Mouse (Mus musculus) induced T-regulatory cell, adult 2 months (primary cell): ENCODE data around the gene Ifngr1.
A peak's percentile ranks its signal among the peaks of the same experiment; 100 is the strongest.

Source experiments
- DNase-seq: peaks from one replicate; pipeline ENCODE4 v3.0.0-alpha.2; 2012; ENCODE audit warnings: low read depth

Gene Ifngr1

DNA sequence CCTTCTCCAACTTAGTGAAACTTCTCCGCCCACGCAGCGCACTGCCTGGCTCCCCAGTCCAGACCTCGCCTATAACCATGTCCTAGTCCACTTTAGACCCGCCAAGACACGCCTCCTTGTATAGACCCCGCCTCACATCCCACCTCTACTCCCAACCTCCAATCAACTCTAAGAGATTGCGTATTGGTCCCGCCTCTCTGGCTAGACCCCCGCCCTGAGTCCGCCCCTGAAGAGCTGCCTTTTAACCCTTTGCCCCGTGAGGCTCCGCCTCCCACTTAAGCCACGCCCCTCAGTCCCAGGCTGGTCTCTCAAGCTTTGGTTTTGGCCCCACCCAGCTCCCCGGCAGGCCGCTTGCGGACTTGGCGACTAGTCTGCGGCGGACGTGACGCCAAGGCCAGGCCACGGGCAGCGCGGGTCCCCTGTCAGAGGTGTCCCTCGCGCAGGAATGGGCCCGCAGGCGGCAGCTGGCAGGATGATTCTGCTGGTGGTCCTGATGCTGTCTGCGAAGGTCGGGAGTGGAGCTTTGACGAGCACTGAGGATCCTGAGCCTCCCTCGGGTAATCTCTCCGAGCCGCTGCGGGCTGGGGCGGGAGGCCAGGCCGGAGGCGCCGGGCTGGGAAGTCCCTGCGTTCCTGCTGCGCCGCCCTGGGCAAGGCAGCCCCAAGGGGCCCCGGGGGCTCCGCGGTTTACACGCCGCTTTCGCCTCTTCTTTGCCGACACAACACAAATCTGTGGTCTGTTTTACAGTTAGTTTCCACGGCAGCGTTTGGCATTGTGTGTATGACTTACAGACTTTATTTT is at the start of gene Ifngr1:
TSS of gene Ifngr1 (plus strand) at position 309 of the 801 bp plus-strand sequence.
- peak; percentile 100 for DNase-seq

DNA sequence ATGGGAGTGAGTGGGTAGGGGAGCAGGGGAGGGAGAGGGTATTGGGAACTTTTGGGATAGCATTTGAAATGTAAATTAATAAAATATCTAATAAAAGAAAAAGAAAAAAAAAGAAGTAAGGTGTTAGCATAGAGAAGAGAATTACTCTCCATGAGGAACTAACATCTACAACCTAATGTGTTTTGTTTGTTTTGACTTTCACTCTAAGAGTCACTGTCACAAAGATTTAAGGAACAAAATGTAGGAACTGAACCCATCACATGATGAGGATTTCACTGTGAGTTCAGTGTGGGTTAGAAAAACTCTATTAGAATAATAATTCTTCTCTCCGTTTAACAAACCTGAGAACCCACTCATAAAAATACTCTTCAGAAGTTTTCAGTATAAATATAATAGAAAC is 44.9 kb upstream of the Ifngr1 start:
- no peak for DNase-seq

DNA sequence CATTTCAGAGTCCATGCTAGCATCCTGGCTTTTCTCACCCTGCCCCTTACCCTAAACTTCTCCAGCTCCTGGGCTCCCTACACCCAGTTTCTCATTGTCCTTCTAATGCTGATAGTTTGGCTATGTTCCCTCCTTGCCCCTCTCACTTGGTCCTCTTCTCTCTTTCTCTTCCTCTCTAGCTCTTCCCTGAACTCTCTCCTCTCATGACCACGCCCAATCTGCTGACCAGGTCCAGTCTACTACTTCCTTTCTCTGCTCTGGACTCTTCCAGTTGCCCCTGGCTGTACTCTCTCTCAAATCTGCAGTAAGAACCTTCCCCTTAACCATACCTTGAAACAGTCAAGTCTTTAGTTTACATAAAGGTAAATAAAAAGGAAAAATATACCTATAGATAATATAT is 43.7 kb upstream of the Ifngr1 start:
- DNase-seq, result no peak

DNA sequence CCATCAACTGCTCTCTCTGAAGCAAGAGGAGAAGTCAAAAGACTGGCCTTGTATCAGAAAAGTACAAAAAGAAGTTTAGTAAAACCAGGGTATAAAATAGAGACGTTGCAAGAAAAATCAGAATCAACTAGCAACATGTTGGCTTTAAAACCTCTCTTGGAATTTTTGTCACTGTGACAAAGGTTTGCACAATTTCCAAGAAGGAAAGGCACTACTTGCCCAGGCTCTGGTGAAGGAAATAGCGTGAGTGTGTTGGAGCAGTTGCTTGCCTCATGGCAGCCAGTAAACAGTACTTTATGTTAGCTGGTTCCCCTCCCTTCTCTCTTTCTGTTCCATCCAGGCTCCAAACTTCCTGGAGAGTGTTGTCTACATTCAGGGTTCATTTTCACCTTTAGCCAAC is 43.3 kb upstream of the Ifngr1 start:
- DNase-seq, result no peak

DNA sequence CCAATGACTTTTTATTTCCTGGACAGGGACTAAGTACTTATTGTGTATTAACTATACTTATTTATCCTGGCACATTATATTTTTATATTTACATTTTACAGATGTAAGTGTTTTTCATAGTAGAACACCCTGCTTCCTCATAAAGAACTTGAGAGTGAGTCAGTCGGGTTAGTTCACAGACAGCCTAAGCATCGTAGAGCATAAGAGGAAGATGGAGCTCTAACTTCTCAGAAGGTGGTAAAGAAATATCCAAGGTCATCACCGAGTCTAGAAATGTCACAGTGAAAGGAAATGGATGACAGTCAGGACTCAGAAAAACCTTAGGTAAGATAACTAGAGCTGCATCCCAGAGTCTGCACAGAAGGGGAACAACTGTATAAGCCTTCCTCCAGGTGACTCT is 40.2 kb upstream of the Ifngr1 start:
- no peak for DNase-seq

DNA sequence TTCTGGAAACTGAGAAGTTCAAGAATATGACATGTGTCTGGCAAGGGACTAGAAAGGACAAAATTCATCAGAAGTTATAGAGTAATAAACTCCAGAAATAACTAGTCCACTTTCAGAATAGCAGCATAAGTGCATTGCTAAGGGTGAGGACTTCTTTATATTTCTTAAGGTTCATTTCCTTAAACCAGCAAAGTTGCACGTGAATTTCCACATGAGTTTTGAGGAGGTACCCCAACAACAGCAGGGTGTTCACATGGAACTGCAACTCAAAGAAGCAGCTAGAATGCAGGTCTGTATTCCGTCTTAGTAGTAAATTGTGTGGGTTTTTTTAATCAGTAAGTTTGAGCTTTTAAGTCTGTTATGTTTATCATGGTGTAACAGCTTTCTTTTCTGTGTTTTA is 37.9 kb upstream of the Ifngr1 start:
- no peak for DNase-seq

DNA sequence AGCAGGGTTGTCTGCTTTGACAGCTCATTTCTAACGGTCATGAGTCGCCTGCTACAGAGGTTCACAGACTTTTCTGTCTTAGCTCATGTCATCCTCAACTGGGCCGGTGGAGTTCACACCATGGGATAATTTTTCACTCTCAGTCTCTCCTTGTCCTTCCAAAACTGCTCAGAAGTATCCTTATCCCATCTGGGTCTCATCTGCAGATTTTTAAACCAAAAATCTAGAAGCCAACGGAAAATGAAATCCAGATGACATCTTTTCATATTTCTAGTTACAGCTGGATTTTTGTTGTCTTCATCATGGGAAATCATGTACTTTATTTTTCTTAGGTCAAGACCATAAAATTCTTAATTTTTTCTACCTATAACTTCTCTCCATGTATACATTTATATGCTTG is 34.1 kb upstream of the Ifngr1 start:
- DNase-seq, result no peak

DNA sequence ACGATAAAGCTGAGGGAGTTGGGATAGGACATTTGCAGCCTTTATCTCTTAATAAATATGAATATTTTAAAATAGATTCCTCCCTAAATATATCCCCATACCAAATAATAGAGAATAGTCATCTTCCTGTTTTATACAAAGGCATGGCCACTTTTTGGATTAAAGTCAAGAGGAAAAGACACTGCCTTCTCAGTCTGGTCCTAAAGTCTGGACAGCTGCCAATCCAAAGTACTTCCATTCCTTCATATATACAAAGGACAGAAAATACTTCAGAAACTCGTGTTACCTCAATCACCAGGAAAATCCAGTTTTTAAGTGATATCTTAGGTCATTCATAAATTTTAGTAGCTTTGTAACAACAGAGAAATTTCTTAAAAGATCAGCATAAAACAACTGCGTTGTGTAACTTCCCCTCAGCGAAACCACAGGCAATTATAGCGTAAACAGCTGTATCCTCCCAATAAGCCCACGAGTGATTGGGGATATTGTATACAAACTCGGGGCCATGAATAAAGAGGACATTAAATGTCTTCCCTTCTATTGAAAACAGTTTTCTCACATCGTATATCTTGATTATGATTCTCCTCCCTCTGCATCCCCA is 32.1 kb upstream of the Ifngr1 start:
- peak; percentile 37 for DNase-seq

DNA sequence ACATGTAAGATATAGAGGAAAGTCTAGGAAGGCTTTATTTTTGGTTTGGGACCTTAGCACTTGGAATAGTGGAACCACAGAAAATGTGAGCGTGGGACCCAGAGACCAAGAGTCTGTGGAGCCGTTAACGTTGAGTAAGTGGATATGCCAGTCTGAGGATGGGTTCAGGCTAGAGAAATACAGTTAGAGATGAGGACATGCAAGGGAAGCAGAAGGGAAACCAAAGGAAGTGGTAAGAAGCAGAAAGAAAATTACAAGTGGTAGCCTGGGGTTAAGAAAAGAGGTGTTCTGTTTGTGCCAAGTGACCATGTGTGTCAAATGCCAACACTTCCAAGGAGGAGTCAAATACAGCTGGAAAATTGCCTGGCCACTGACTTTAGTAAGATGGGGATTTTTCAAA is 29.2 kb upstream of the Ifngr1 start:
- DNase-seq, result no peak

DNA sequence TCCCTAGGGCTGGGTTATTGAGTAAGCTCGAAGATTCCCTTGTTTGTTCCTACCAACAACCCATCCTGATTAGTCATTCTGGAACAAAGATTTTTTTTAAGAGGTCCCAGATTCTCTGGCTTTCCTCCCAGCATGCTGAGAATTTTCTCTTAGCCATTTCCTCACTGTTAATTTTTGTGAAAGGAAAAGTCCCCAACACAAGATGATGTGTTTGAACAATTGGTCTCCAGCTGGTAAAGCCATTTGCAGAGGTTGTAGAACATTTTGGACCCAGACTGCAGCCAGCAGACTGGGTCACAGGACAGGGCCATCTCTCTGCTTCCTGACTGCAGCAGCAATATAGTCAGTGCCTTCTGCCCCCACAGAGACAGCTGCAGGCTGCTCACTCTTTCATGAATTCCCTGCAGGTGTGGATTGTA is 28.3 kb upstream of the Ifngr1 start:
- no peak for DNase-seq

DNA sequence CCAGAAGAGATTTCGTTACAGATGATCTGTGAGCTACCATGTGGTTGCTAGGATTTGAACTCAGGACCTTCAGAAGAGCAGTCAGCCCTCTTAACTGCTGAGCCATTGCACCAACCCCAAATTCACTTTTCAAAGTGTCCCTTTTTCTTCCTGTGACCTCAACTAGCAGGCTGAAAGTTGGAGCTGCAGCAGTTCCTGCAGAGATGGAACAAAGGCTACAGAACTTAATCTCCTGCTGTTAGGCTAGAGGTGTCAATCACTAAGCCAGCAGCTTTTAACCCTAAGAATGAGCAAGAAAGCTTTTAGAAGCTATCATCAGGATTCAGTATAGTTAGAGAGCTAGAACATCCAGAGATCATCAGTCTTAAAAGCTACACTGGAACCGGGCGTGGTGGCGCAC is 24.3 kb upstream of the Ifngr1 start:
- no peak for DNase-seq

DNA sequence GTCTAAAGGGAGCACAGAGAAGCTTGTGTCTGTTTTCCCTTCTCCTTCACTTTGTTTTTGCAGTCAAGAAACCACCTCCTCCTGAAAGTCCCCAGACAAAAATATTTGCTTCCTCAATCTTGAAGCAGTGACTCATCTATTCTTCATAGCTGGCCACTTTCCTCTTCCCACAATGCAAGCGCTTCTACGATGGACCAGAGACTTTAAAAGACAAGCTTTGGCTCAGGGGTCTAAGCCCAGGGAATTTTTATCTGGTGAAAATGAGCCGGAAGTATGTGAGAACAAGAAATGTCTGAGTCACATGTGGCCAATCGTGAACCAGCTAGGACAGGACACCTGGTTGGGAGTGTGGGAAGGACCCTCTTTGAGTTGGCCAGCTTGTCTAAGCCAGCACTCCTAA is 21.5 kb upstream of the Ifngr1 start:
- peak; percentile 39 for DNase-seq

DNA sequence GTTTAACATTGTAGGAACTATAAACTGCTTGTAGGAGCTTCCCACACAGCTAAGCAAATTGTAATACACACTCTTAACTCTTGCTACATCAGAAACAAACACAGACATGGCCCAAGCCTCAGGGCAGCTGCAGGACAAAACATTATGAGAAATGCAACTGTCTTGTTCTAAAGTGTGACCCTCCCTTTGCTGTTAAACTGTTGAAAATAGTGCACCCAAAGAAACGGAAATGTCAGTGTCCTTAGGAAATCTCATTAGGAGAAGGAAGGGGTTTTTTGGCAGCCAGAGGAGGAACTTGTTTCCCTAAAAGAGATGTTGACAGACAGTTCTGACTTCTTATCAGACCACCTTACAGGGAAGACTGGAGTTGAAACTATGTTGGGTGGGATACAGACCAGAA is 21.0 kb upstream of the Ifngr1 start:
- no peak for DNase-seq

DNA sequence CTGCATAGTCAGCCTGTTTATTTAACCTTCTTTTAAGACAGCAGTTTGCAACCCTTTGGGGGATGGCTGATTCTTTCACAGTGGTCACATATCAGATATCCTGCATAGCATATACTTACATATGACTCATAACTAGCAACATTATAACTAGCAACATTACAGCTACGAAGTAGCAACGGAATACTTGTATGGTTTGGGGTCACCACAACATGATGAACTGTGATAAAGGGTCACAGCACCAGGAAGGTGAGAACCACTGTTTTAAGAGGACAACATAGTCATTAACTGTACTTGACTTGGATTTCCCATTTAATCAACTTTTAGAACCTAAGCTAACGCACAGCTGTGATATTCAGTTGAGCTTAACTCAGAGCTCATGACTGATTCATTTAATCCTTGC is 14.2 kb upstream of the Ifngr1 start:
- DNase-seq, result peak; percentile 89

DNA sequence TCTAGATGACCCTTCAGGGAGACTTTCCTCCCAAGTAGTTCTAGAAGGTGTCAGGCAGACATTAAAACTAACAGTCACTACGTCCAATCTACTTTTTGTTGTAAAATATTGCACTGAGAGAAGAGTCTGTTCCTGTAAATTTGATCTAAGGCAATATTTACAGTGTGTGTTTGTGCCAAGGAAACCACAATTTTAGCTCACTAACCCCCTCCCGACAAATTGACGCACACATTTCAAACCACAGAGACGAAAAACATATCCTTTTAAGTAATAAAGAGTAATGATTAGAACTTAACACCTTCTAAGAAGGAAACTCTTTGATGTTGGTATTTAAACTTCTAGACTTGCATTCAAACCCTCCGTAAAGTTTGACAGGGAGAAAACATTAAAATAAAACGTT is 13.7 kb upstream of the Ifngr1 start:
- DNase-seq, result peak; percentile 92

DNA sequence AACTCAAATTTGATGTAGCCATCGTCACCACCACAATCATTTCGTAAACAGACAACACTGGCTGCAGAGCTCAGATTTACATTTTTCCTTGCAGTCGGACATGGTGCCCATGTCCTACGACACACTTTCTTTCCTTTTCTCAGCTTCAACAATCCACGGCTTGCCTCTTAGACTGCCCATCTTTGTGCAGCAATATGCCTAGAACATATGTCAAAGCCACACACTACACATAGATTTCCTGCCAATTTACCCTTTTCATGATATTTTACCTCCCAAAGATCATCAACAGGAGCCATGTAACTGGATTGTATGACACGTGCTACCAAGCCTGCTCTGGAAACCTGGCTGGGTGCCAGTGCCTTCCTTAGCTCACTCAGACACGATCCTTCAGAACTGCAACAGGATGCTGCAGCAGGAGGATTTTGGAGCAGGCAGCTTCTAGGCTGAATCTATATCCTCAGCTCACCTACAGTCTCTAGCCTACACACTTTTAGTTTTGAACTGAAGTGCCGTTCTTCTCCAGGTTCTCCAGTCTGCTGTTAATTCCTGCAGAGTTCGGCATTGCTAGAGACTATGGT is 13.3 kb upstream of the Ifngr1 start:
- DNase-seq, result peak; percentile 90

DNA sequence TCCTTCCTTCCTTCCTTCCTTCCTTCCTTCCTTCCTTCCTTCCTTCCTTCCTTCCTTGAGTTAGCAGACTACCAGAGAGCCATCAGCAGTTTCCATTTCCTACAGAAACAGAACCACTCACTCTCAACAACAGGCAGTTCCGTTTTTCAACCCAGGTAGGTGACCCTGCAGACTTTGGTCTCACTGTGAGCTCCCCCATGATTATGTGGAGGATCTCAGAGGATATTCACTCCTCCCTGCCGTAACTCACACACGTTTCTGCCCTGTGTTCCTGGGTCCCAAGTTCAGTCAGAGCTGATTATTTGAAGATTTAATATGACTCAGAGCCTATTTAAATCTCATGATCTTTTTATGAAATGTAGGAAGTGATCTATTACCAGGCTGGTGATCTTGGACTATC is 11.1 kb upstream of the Ifngr1 start:
- peak; percentile 28 for DNase-seq

DNA sequence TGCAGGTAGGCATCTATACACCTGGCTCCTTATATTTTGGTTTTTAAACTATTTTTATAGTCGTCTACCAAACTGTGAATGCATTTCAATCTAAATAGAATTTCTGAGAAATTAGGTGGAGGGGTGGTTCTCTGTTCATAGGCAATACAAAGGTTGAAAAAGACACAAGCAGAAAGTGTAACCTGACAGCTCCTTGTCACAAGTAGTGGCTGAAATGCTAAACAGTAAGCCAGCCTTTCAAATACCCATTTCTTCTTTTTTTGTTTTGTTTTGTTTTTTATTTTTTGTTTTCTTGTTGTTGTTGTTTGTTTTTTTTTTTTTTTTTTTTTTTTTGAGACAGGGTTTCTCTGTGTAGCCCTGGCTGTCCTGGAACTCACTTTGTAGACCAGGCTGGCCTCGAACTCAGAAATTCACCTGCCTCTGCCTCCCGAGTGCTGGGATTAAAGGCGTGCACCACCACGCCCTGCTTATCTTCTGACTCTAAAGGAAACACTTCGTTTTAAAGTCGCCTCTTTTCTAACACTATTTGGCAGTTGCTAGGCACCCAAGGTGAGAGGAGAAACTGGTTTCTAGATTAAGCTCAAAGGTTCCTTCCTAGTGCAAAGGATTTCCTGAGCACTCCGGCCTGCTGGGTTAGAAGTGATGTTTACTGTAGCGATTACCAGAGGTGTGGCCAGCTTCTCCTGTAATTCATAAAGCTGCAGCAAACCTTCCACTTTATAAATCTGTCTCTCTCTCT is 9.7 kb upstream of the Ifngr1 start:
- peak; percentile 92 for DNase-seq

DNA sequence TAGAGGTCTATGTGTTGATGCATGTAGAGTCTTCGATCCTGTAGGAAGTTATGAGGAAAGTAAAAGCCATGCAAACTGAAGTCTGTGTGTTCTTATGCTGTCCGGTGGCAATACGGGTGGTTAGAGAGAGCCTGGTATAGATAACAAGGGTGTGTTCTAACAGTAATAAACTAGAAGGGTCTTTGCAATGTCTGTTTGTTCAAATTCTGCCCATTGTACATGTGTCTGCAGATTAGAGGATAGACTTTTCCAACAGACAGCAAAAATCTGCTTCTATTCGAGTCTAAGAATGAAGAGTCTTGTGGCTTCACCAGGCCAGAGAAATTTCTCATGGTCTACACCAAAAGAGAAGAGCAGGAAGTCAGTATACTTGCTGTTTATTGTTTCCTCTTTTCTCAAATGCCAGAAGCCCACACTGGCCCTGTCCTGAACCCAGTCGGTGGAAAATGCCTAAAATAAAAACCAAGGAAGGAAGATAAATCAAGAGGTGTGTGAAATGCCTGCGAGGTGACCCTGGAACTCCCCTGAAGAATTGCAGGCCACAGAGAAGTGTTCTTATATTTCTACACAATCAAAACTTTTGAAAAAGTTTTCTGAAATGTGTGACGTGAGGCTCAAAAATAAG is 8.8 kb upstream of the Ifngr1 start:
- DNase-seq, result peak; percentile 75

DNA sequence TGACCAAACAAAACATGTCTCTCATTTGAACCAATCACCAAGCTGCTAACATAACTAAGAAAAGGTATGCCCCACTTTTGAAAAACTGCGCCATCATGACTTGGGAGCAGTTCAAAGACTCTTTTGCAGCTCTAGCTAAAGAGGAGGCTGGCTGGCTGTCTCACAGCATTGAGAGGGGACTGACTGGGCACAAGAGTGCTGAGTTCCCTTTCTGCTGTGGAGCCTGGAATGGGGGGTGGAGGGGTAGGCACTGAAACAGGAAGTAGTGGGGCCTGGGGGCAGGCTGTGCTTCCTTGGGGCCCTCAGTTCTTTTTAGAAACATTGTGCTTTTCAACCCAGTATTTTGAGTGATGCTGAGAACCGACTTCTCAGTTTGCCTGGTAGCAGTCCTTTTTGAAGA is 7.7 kb upstream of the Ifngr1 start:
- DNase-seq, result peak; percentile 65

DNA sequence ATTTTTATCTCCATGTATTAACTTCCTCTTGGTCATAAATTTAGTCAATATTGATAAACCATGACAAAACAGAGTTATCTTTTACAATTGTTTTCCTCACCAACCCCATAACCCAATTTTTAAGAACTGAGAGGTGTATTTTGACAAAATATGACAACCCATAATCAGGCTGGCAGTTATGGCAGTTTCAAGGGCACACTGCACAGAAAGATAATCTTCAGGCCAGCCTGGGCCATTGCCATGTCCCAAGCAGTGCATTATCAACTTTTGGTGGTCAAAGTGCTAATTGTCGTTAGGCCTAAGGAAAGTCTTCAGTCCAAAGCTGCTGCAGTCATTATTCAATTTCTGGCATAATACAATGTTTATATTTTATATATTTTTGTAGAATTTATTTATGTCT is 6.9 kb upstream of the Ifngr1 start:
- no peak for DNase-seq

DNA sequence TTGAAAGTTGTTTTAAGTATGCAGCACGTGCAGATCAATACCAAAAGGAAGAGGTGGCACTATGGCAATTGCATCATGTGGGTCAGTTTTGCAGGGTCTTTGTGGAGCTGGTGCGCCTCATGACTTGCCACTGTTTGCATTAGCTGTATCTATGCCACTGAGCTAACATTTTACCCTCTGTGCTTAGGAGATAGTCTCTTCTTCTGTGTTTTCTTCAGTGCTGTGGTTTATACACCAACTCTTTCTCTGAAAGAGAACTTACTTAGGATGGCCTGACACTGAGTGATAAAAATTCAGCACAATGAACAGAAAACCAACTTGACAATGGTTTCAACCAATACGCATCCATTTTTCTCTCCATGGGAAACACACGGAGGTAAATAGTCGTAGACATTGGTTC is 5.9 kb upstream of the Ifngr1 start:
- no peak for DNase-seq
